Mouse (Mus musculus): ENCODE data around the gene Nup37. TPM values are rescaled to one million over a fixed set of nuclear protein-coding genes. Genes with fewer than 3 reads are reported as not detected.

Gene Nup37
- polyA plus RNA-seq, 1 experiment from 2014 or later = 30.7 TPM

- ATAC-seq (ENCODE audit: insufficient read depth) = no peak
- Histone ChIP-seq H3K4me3 (replicated peaks) (no peak overlapping the region), H3K9ac (no peak overlapping the region), H3K4me1 (replicated peaks) (no peaks in the 10 kb centered on the region), H3K27me3 (no peaks in the 10 kb centered on the region), H3K36me3 (replicated peaks) (peaks cover 25% of the 10 kb centered on the region), H3K9me3 (replicated peaks) (no peaks in the 10 kb centered on the region), H3K27ac (replicated peaks) (no peak overlapping the region), H3K4me2 (no peak overlapping the region)
- 70% methylated on average over 7 of the region's 7 CpGs for WGBS (ENCODE audit: insufficient replicate concordance)
These were observed 20.8 kb downstream of the Nup37 start for GRCm38 (mm10) chr10:88167438-88168077.

- H3K9ac ChIP-seq = no peak overlapping the region
- ATAC-seq (ENCODE audit: insufficient read depth) = no peak
- H3K36me3 ChIP-seq (replicated peaks) = 0 out of 2 replicates have a peak, but pooled peaks cover 6% of the 10 kb centered on the region
- peaks cover 17% of the 10 kb centered on the region for H3K4me1 ChIP-seq (replicated peaks)
- 12% methylated on average over 4 of the region's 4 CpGs for WGBS (ENCODE audit: insufficient replicate concordance)
- peak overlapping the region; percentile 81 for H3K4me3 ChIP-seq (replicated peaks)
- no peaks in the 10 kb centered on the region for H3K27me3 ChIP-seq
- H3K27ac ChIP-seq (replicated peaks) = no peak overlapping the region
- no peaks in the 10 kb centered on the region for H3K9me3 ChIP-seq (replicated peaks)
- H3K4me2 ChIP-seq = peak overlapping the region; percentile 87
These were observed 53.7 kb downstream of the Nup37 start for GRCm38 (mm10) chr10:88200541-88200940.

- peaks cover 17% of the 10 kb centered on the region for H3K4me1 ChIP-seq (replicated peaks)
- peak; percentile 94 for ATAC-seq (ENCODE audit: insufficient read depth)
- WGBS (ENCODE audit: insufficient replicate concordance) = under 1% methylated on average over 23 of the region's 23 CpGs
These were observed 54.3 kb downstream of the Nup37 start, which contains the start of gene Washc3 for GRCm38 (mm10) chr10:88200951-88201638. Gene Washc3, plus strand, starts transcription at chr10:88201093.

GRCm38 (mm10) chr10:88201650-88202049 lies 54.9 kb downstream of the Nup37 start:
- Histone ChIP-seq H3K9me3 (replicated peaks) (no peaks in the 10 kb centered on the region), H3K36me3 (replicated peaks) (0 out of 2 replicates have a peak, but pooled peaks cover 6% of the 10 kb centered on the region), H3K4me2 (peak overlapping the region; percentile 87), H3K27ac (replicated peaks) (no peak overlapping the region), H3K9ac (peak overlapping the region; percentile 74; the same call in 1 of the 2 replicates), H3K27me3 (no peaks in the 10 kb centered on the region), H3K4me1 (replicated peaks) (peaks cover 17% of the 10 kb centered on the region), H3K4me3 (replicated peaks) (peak overlapping the region; percentile 81)
- ATAC-seq (ENCODE audit: insufficient read depth) = no peak
- whole genome bisulfite sequencing (ENCODE audit: insufficient replicate concordance) = 60% methylated on average over 13 of the region's 13 CpGs

More at GRCm38 (mm10) chr10:88200951-88201638, 54.3 kb downstream of the Nup37 start, which contains the start of gene Washc3:
- peak within 1 kb of the TSS; percentile 65 for H3K27ac ChIP-seq (replicated peaks)
- H3K36me3 ChIP-seq (replicated peaks) = 0 out of 2 replicates have a peak, but pooled peaks cover 6% of the 10 kb centered on the region
- no peaks in the 10 kb centered on the region for H3K27me3 ChIP-seq
- peak within 1 kb of the TSS; percentile 81 for H3K4me3 ChIP-seq (replicated peaks)
- no peaks in the 10 kb centered on the region for H3K9me3 ChIP-seq (replicated peaks)
- peak within 1 kb of the TSS; percentile 87 for H3K4me2 ChIP-seq
- peak within 1 kb of the TSS; percentile 74 for H3K9ac ChIP-seq

GRCm38 (mm10) chr10:88202581-88202980 lies 55.8 kb downstream of the Nup37 start:
- H3K4me2 ChIP-seq = no peak overlapping the region
- WGBS (ENCODE audit: insufficient replicate concordance) = 37% methylated on average over 8 of the region's 8 CpGs
- H3K4me3 ChIP-seq (replicated peaks) = no peak overlapping the region
- H3K36me3 ChIP-seq (replicated peaks) = 0 out of 2 replicates have a peak, but pooled peaks cover 6% of the 10 kb centered on the region
- H3K27ac ChIP-seq (replicated peaks) = no peak overlapping the region
- no peak overlapping the region for H3K9ac ChIP-seq
- peaks cover 17% of the 10 kb centered on the region for H3K4me1 ChIP-seq (replicated peaks)
- ATAC-seq (ENCODE audit: insufficient read depth) = no peak
- H3K27me3 ChIP-seq = no peaks in the 10 kb centered on the region
- H3K9me3 ChIP-seq (replicated peaks) = no peaks in the 10 kb centered on the region

GRCm38 (mm10) chr10:88203236-88203635 lies 56.4 kb downstream of the Nup37 start:
- H3K27ac ChIP-seq (replicated peaks) = no peak overlapping the region
- no peak overlapping the region for H3K4me3 ChIP-seq (replicated peaks)
- H3K27me3 ChIP-seq = no peaks in the 10 kb centered on the region
- H3K36me3 ChIP-seq (replicated peaks) = 0 out of 2 replicates have a peak, but pooled peaks cover 6% of the 10 kb centered on the region
- H3K4me2 ChIP-seq = no peak overlapping the region
- no peaks in the 10 kb centered on the region for H3K9me3 ChIP-seq (replicated peaks)
- no peak for ATAC-seq (ENCODE audit: insufficient read depth)
- H3K4me1 ChIP-seq (replicated peaks) = peaks cover 17% of the 10 kb centered on the region
- no peak overlapping the region for H3K9ac ChIP-seq
- WGBS (ENCODE audit: insufficient replicate concordance) = 84% methylated on average over 6 of the region's 6 CpGs

GRCm38 (mm10) chr10:88212644-88213043 lies 65.9 kb downstream of the Nup37 start:
- Histone ChIP-seq H3K36me3 (replicated peaks) (0 out of 2 replicates have a peak, but pooled peaks cover 3% of the 10 kb centered on the region), H3K4me1 (replicated peaks) (no peaks in the 10 kb centered on the region), H3K4me2 (no peak overlapping the region), H3K9ac (no peak overlapping the region), H3K27me3 (no peaks in the 10 kb centered on the region), H3K4me3 (replicated peaks) (no peak overlapping the region), H3K27ac (replicated peaks) (no peak overlapping the region), H3K9me3 (replicated peaks) (no peaks in the 10 kb centered on the region)
- WGBS (ENCODE audit: insufficient replicate concordance) = 77% methylated on average over 5 of the region's 5 CpGs
- ATAC-seq (ENCODE audit: insufficient read depth) = no peak

GRCm38 (mm10) chr10:88214800-88215514 lies 68.2 kb downstream of the Nup37 start:
- Histone ChIP-seq H3K4me1 (replicated peaks) (no peaks in the 10 kb centered on the region), H3K27me3 (no peaks in the 10 kb centered on the region), H3K9ac (no peak overlapping the region), H3K9me3 (replicated peaks) (no peaks in the 10 kb centered on the region), H3K27ac (replicated peaks) (no peak overlapping the region), H3K4me3 (replicated peaks) (no peak overlapping the region), H3K36me3 (replicated peaks) (0 out of 2 replicates have a peak, but pooled peaks cover 7% of the 10 kb centered on the region), H3K4me2 (no peak overlapping the region)
- no peak for ATAC-seq (ENCODE audit: insufficient read depth)
- 88% methylated on average over 20 of the region's 20 CpGs for WGBS (ENCODE audit: insufficient replicate concordance)

GRCm38 (mm10) chr10:88218161-88218560 lies 71.4 kb downstream of the Nup37 start:
- Histone ChIP-seq H3K27me3 (no peaks in the 10 kb centered on the region), H3K9ac (no peak overlapping the region), H3K4me3 (replicated peaks) (no peak overlapping the region), H3K4me1 (replicated peaks) (no peaks in the 10 kb centered on the region), H3K9me3 (replicated peaks) (no peaks in the 10 kb centered on the region), H3K4me2 (no peak overlapping the region), H3K36me3 (replicated peaks) (0 out of 2 replicates have a peak, but pooled peaks cover 7% of the 10 kb centered on the region), H3K27ac (replicated peaks) (no peak overlapping the region)
- no peak for ATAC-seq (ENCODE audit: insufficient read depth)
- WGBS (ENCODE audit: insufficient replicate concordance) = 87% methylated on average over 3 of the region's 3 CpGs

GRCm38 (mm10) chr10:88221718-88222117 lies 74.9 kb downstream of the Nup37 start:
- H3K4me3 ChIP-seq (replicated peaks) = no peak overlapping the region
- no peak overlapping the region for H3K27ac ChIP-seq (replicated peaks)
- H3K9me3 ChIP-seq (replicated peaks) = no peaks in the 10 kb centered on the region
- H3K4me1 ChIP-seq (replicated peaks) = no peaks in the 10 kb centered on the region
- H3K27me3 ChIP-seq = no peaks in the 10 kb centered on the region
- ATAC-seq (ENCODE audit: insufficient read depth) = no peak
- 0 out of 2 replicates have a peak, but pooled peaks cover 4% of the 10 kb centered on the region for H3K36me3 ChIP-seq (replicated peaks)
- H3K9ac ChIP-seq = no peak overlapping the region
- H3K4me2 ChIP-seq = no peak overlapping the region
- WGBS (ENCODE audit: insufficient replicate concordance) = 77% methylated on average over 5 of the region's 5 CpGs

GRCm38 (mm10) chr10:88225421-88225820 lies 78.6 kb downstream of the Nup37 start:
- WGBS (ENCODE audit: insufficient replicate concordance) = 78% methylated on average over 5 of the region's 5 CpGs
- no peak overlapping the region for H3K27ac ChIP-seq (replicated peaks)
- H3K4me2 ChIP-seq = no peak overlapping the region
- H3K9ac ChIP-seq = no peak overlapping the region
- H3K4me1 ChIP-seq (replicated peaks) = peaks cover 10% of the 10 kb centered on the region
- no peaks in the 10 kb centered on the region for H3K9me3 ChIP-seq (replicated peaks)
- no peak for ATAC-seq (ENCODE audit: insufficient read depth)
- H3K27me3 ChIP-seq = no peaks in the 10 kb centered on the region
- 0 out of 2 replicates have a peak, but pooled peaks cover 3% of the 10 kb centered on the region for H3K36me3 ChIP-seq (replicated peaks)
- H3K4me3 ChIP-seq (replicated peaks) = no peak overlapping the region
